Mouse (Mus musculus) urinary bladder, adult 18-20 months (tissue): ENCODE results near the gene Dr1.
"Not testable (repeated sequence)": the region's sequence is repeated elsewhere in the genome, so short reads cannot be mapped to it uniquely, and the experiment has no call there.

Source experiments
- DNase-seq, 2 experiments: peaks; one replicate each; pipeline ENCODE4 v3.0.0; 2022; ENCODE audit warnings: low spot score in 2 of 2, mixed read lengths in 2 of 2

The Dr1 gene

GRCm38 (mm10) chr5:108268127-108269062, at the start of gene Dr1:
Gene Dr1, plus strand, starts transcription at chr5:108268897.
- DNase-seq = peak; percentile 76 to 81

DNA sequence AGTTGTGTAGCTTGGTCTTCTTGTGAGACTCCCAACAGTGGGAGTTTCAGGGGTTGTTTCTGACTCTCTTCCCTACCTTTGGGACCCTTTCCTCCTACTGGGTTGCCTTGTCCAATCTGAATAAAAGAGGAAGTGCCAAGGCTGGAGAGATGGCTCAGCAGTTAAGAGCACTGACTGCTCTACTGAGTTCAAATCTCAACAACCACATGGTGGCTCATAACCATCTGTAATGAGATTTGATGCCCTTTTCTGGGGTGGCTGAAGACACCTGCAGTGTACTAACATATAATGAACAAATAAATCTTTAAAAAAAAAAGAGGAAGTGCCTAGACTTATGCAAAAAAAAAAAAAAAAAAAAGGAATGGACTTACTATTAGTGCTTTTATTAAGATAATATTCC, 44.6 kb upstream of the Dr1 start:
- no peak for DNase-seq

DNA sequence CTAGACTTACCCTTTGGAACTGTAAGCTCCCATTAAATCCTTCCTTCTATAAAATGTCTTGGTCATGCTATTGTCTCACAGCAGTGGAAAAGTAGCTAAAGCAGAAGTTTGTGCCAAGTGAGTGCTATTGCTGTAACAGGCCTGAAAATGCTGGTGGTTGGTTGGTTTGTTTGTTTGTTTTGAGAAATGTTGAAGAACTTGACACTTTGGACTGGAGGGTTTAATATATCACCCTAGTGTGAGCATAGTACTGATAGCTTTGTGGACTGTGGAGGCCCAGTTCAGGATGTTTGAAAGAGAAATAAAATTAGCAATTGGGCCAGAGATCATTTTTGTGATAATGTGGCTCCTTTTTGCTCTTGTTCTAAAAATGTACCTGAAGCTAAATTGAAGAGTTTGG, 42.5 kb upstream of the Dr1 start:
- no peak for DNase-seq

GRCm38 (mm10) chr5:108246314-108246765, 22.4 kb upstream of the Dr1 start:
- DNase-seq = no peak

DNA sequence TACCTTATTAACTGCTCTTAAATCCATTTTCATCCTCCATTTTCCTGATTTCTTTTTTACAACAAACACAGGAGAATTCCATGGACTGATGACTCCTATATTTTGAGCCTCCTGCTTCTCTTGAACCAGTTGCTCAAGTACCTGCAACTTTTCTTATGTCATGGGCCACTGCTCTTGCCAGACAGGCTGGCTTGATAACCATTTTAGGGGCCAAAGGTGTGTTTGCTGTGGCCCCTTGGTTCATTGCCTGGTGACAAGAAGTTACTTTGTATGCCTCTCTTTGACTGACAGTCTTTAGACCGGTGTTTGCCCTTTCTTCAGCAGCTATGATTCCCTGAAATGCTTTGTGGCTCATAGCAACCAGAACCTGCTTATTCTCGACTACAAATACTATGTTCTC, 18.7 kb upstream of the Dr1 start:
- no peak for DNase-seq

DNA sequence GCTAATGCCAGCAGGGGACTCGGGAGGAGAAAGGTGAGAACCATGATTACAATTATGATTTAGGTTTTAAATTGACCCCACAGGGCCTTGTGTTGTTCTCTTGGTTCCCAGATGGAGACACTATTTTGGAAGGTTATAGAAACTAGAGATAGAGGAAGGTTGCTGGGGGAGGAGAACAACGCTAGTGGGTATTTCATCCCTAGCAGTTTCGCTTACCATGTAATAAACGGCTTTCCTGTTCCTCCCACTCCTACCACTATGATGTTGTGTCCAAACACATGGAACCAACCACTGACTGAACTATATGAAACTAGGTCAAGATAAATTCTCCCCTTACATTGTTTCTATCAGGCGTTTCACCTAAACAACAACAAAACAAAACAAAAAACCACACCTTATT, 13.4 kb upstream of the Dr1 start:
- no peak for DNase-seq

DNA sequence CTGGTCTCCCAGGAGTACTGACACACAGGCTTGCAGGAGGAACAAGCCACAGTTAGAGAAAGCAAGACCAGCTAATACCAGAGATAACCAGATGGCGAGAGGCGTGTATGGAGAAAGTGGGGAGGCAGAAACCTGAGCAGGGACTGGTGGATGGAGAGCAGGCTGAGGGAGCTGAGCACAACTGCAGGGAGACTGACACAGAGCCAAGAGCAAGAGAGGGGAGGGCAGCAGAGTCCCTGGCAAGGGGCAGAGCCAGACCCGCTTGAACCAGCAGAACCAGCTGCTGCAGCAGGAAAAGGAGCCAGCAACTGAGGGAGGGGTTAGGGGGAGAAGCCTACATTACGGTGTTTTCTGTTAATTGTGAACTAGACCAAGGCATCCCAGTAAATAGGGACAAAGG, 6.0 kb upstream of the Dr1 start:
- no peak for DNase-seq

GRCm38 (mm10) chr5:108263785-108264184, 4.9 kb upstream of the Dr1 start:
- not testable (repeated sequence) for DNase-seq

GRCm38 (mm10) chr5:108266990-108267389, 1.7 kb upstream of the Dr1 start:
- DNase-seq = no peak

GRCm38 (mm10) chr5:108269063-108269810, 540 bp downstream of the Dr1 start:
- no peak for DNase-seq

- no peak for DNase-seq
Observed at GRCm38 (mm10) chr5:108269811-108270151, 1.1 kb downstream of the Dr1 start.

- DNase-seq = no peak
Observed at GRCm38 (mm10) chr5:108270415-108270814, 1.7 kb downstream of the Dr1 start.

- DNase-seq = not testable (repeated sequence)
Observed at GRCm38 (mm10) chr5:108271345-108271744, 2.6 kb downstream of the Dr1 start.

DNA sequence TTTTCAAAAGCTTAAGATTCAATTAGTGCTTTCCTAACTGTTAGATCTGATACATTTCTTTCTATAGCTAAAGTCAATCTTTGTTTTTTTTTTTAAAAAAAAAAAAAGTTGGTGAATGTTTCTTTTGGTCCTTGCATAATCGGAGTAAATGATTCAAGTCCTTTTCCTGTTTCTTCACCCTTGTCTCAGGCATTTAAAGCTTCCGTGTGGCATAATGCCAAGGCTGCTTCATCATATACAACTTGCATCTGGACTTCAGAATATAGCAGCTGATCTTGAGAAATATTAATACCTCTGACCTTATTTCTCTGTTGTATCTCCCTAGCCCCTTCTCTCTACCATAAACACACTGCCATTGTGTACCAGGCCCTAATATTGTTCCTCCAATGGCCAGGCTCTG, 18.3 kb downstream of the Dr1 start:
- DNase-seq = no peak

DNA sequence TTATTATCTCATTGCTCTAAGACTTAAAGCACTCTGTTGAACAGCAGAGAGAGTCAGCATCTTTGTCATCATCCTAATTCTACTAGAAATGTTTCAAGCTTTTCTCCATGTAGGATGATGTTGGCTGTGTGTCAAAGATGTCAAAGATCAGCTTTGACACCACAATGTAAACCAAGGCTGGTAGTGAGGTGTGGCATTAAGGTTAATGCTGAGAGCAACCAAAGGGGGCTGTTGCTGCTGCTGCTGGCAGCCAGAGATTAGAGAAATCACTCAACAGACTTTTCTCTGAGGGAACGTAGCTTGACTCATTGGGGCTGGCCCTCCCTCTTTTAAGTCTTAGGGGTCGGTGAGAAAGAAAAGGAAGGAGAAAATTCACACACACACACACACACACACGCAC, 32.9 kb downstream of the Dr1 start:
- DNase-seq = no peak

GRCm38 (mm10) chr5:108312224-108313064, 43.7 kb downstream of the Dr1 start, which contains the start of gene Pigg:
Gene Pigg, plus strand, starts transcription at chr5:108312609.
- peak; percentile 89 to 91 for DNase-seq

DNA sequence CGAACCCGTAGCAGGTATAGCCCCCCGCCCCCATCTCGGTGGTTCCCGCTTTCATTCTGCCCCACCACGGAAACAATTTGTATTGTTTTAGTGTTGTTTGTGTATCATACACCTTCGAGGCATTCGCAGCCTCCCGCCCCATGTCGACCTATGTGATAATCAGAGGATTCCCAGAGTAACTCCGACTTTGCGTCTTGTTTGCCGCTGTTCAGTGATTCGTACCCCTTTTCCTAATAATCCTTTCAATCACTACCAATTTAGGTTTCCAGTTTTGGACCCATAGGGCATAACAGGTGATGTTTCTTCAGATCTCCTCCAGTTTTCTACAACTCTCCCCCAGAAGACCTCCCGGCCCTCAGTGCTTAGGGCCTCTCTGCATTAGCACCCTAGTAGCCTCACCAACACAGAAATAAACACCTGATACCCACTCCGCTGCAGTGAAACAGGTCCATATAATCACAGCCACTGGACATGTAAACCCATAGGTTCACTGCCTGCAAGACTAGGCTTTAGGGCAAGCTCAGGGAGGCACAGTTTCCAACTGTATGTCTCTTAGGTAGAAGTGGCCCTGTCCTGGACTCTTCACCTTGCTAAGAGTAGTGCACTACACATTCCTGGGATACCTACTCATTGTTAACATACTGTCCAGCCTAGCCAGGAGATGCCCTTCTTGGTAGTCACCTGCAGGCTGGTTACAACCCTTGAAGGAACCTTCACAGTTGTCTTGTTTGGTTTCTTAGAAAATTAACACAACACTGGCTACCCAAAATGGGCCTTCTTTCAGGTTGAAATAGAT, 44.6 kb downstream of the Dr1 start:
- DNase-seq = no peak
